ENCODE assay signal across 19 mouse cellular contexts in genomic region chr12:108221712-108222111, GRCm38 (mm10). TPM values are rescaled to one million over a fixed set of nuclear protein-coding genes. Genes with fewer than 3 reads are reported as not detected.
DNase-seq lines count a peak whose midpoint lies in the region; ATAC-seq and TF ChIP-seq lines count a peak whose summit lies in the region.
"Had no signal": no experiment of that assay in that cellular context is flagged by ENCODE, and none has a peak within 500 bp of the region (broad histone marks: within the 10 kb centered on the region; RNA-seq: fewer than 3 reads in every experiment).

No protein-coding gene starts in this region.

- ATAC-seq in heart, embryonic 13.5 days (ENCODE audit: extremely low read depth, insufficient number of reproducible peaks, low FRiP score, low TSS enrichment): no peak
- no peak for ATAC-seq in midbrain, embryonic 13.5 days
- ATAC-seq in midbrain, postnatal 0 days (ENCODE audit: low FRiP score): no peak
- no peak for ATAC-seq in neural tube, embryonic 15.5 days (ENCODE audit: low FRiP score)
- ATAC-seq: CD4-positive, CD25-positive, alpha-beta regulatory T cell, adult 4 months; inflammation-experienced regulatory T-cells, adult 6 months had no signal

- no peak for TF ChIP-seq CTCF in midbrain, postnatal 0 days (IDR thresholded peaks at IDR 0.05)

- peak; percentile 52 for DNase-seq in cerebellum, adult 18-20 months
- DNase-seq in cerebellum, postnatal 36 days: no peak
- DNase-seq in heart, postnatal 14 days: no peak
- no peak for DNase-seq in midbrain, postnatal 0 days (ENCODE audit: low spot score)
- DNase-seq: adrenal gland, postnatal 25 days; gastrocnemius, postnatal 25 days; heart, adult 18-20 months; kidney, adult 18-20 months; liver, embryonic 13.5 days; lung, adult 2 months; thymus, postnatal 14 days had no signal

- intact Hi-C loops in heart, postnatal 14 days (cut with DNase I): loop anchor here (2.0 kb wide), 1 partner anchor 55 kb away; no protein-coding TSS in a partner anchor

- peak overlapping the region; percentile 24; the same call in 1 of the 2 replicates for H3K9ac ChIP-seq in heart, embryonic 13.5 days
- H3K9ac ChIP-seq in midbrain, embryonic 13.5 days (replicated peaks): no peak overlapping the region
- no peak overlapping the region for H3K9ac ChIP-seq in midbrain, postnatal 0 days (replicated peaks; ENCODE audit: low read length, poor library complexity, severe bottlenecking)
- no peak overlapping the region for H3K9ac ChIP-seq in neural tube, embryonic 15.5 days (replicated peaks)
- H3K9ac ChIP-seq: liver, embryonic 13.5 days had no signal

- peaks cover 77% of the 10 kb centered on the region for H3K4me1 ChIP-seq in heart, embryonic 13.5 days
- H3K4me1 ChIP-seq in midbrain, embryonic 13.5 days (replicated peaks): peaks cover 98% of the 10 kb centered on the region
- H3K4me1 ChIP-seq in midbrain, postnatal 0 days (ENCODE audit: insufficient read depth, low read length): peaks cover 7% of the 10 kb centered on the region; the same call in 1 of the 2 replicates
- H3K4me1 ChIP-seq in neural tube, embryonic 15.5 days: peaks cover 96% of the 10 kb centered on the region

- 82% methylated on average over 7 of the region's 7 CpGs for WGBS in heart, embryonic 13.5 days
- 85% methylated on average over 7 of the region's 7 CpGs for WGBS in midbrain, embryonic 13.5 days
- 90% methylated on average over 7 of the region's 7 CpGs for WGBS in midbrain, postnatal 0 days
- 83% methylated on average over 7 of the region's 7 CpGs for WGBS in neural tube, embryonic 15.5 days

- H3K27ac ChIP-seq in heart, embryonic 13.5 days (replicated peaks): no peak overlapping the region
- H3K27ac ChIP-seq in midbrain, embryonic 13.5 days: peak overlapping the region; percentile 80; the same call in 1 of the 2 replicates
- H3K27ac ChIP-seq in midbrain, postnatal 0 days (ENCODE audit: low read depth, low read length): no peak overlapping the region
- H3K27ac ChIP-seq in neural tube, embryonic 15.5 days (replicated peaks): peak overlapping the region; percentile 93
- H3K27ac ChIP-seq: liver, embryonic 13.5 days had no signal

- no peak overlapping the region for H3K4me3 ChIP-seq in heart, embryonic 13.5 days
- H3K4me3 ChIP-seq in midbrain, embryonic 13.5 days (replicated peaks): no peak overlapping the region
- H3K4me3 ChIP-seq in midbrain, postnatal 0 days (ENCODE audit: low read depth, low read length): no peak overlapping the region
- H3K4me3 ChIP-seq in neural tube, embryonic 15.5 days (replicated peaks): no peak overlapping the region
- H3K4me3 ChIP-seq: heart, embryonic 12.5 days; liver, embryonic 13.5 days; megakaryocyte, embryonic 14.5 days had no signal

- no peaks in the 10 kb centered on the region for H3K9me3 ChIP-seq in heart, embryonic 13.5 days
- no peaks in the 10 kb centered on the region for H3K9me3 ChIP-seq in midbrain, embryonic 13.5 days
- H3K9me3 ChIP-seq in midbrain, postnatal 0 days (ENCODE audit: low read length): no peaks in the 10 kb centered on the region
- no peaks in the 10 kb centered on the region for H3K9me3 ChIP-seq in neural tube, embryonic 15.5 days (replicated peaks)
- H3K9me3 ChIP-seq: heart, embryonic 12.5 days; liver, embryonic 13.5 days; megakaryocyte, embryonic 14.5 days had no signal

- no peaks in the 10 kb centered on the region for H3K27me3 ChIP-seq in heart, embryonic 13.5 days (replicated peaks)
- H3K27me3 ChIP-seq in midbrain, embryonic 13.5 days: no peaks in the 10 kb centered on the region
- H3K27me3 ChIP-seq in midbrain, postnatal 0 days (ENCODE audit: insufficient read depth, low read length): no peaks in the 10 kb centered on the region
- no peaks in the 10 kb centered on the region for H3K27me3 ChIP-seq in neural tube, embryonic 15.5 days (replicated peaks)
- H3K27me3 ChIP-seq: heart, embryonic 12.5 days; liver, embryonic 13.5 days had no signal

- H3K4me2 ChIP-seq in heart, embryonic 13.5 days: no peak overlapping the region
- H3K4me2 ChIP-seq in midbrain, embryonic 13.5 days (replicated peaks): no peak overlapping the region
- no peak overlapping the region for H3K4me2 ChIP-seq in midbrain, postnatal 0 days (ENCODE audit: low read depth, low read length, poor library complexity, severe bottlenecking)
- H3K4me2 ChIP-seq in neural tube, embryonic 15.5 days: no peak overlapping the region
- H3K4me2 ChIP-seq: heart, embryonic 12.5 days; liver, embryonic 13.5 days had no signal

- H3K36me3 ChIP-seq in heart, embryonic 13.5 days: no peaks in the 10 kb centered on the region
- H3K36me3 ChIP-seq in midbrain, embryonic 13.5 days: no peaks in the 10 kb centered on the region
- no peaks in the 10 kb centered on the region for H3K36me3 ChIP-seq in midbrain, postnatal 0 days (ENCODE audit: insufficient read depth, low read length)
- H3K36me3 ChIP-seq in neural tube, embryonic 15.5 days: no peaks in the 10 kb centered on the region
- H3K36me3 ChIP-seq: heart, embryonic 12.5 days; liver, embryonic 13.5 days had no signal

RNA-seq across cellular contexts. Expression of gene Ccnk, which starts 42.3 kb away (rescaled TPM):
- 2.2 and 2.8 TPM in 2 replicates for polyA plus RNA-seq in heart, embryonic 13.5 days (2015; fragmentation: Nextera tagmentation; extraction: Ambion mirVana)
- 10 to 100 TPM; 27.6 to 28.0 TPM for total RNA-seq in heart, postnatal 14 days (2021)
- polyA plus RNA-seq in midbrain, embryonic 13.5 days (2015; fragmentation: Nextera tagmentation; extraction: Ambion mirVana): 4.4 and 4.7 TPM in 2 replicates
- 12.1 and 27.6 TPM in 2 replicates for total RNA-seq in midbrain, postnatal 0 days (2014; rRNA removed)
- polyA plus RNA-seq in midbrain, postnatal 0 days (2015; fragmentation: Nextera tagmentation; extraction: Ambion mirVana): 2.1 and 2.2 TPM in 2 replicates
- 2.4 and 2.7 TPM in 2 replicates for polyA plus RNA-seq in neural tube, embryonic 15.5 days (2015; fragmentation: Nextera tagmentation; extraction: Ambion mirVana)

RNA-seq across cellular contexts. Expression of gene Setd3, which starts 42.6 kb away (rescaled TPM):
- 63.0 and 65.7 TPM in 2 replicates for polyA plus RNA-seq in heart, embryonic 13.5 days (2015; fragmentation: Nextera tagmentation; extraction: Ambion mirVana)
- total RNA-seq in heart, postnatal 14 days (2021): 10 to 100 TPM; 75.6 to 78.4 TPM
- 93.6 and 96.6 TPM in 2 replicates for polyA plus RNA-seq in midbrain, embryonic 13.5 days (2015; fragmentation: Nextera tagmentation; extraction: Ambion mirVana)
- total RNA-seq in midbrain, postnatal 0 days (2014; rRNA removed): 74.6 and 95.5 TPM in 2 replicates
- polyA plus RNA-seq in midbrain, postnatal 0 days (2015; fragmentation: Nextera tagmentation; extraction: Ambion mirVana): 88.1 and 91.2 TPM in 2 replicates
- polyA plus RNA-seq in neural tube, embryonic 15.5 days (2015; fragmentation: Nextera tagmentation; extraction: Ambion mirVana): 97.5 and 98.3 TPM in 2 replicates

RNA-seq across cellular contexts. Expression of gene Ccdc85c, which starts 53.5 kb away (rescaled TPM):
- 4.9 and 5.8 TPM in 2 replicates for polyA plus RNA-seq in heart, embryonic 13.5 days (2015; fragmentation: Nextera tagmentation; extraction: Ambion mirVana)
- 10 to 100 TPM; 33.2 to 35.2 TPM for total RNA-seq in heart, postnatal 14 days (2021)
- 19.5 and 21.5 TPM in 2 replicates for polyA plus RNA-seq in midbrain, embryonic 13.5 days (2015; fragmentation: Nextera tagmentation; extraction: Ambion mirVana)
- total RNA-seq in midbrain, postnatal 0 days (2014; rRNA removed): 69.1 and 89.6 TPM in 2 replicates
- polyA plus RNA-seq in midbrain, postnatal 0 days (2015; fragmentation: Nextera tagmentation; extraction: Ambion mirVana): 16.6 and 19.9 TPM in 2 replicates
- polyA plus RNA-seq in neural tube, embryonic 15.5 days (2015; fragmentation: Nextera tagmentation; extraction: Ambion mirVana): 10.5 and 11.9 TPM in 2 replicates
- total RNA-seq: monocyte, adult 5-6 weeks had no signal

Comparison
In these comparisons a context has a peak if more than half of its experiments do, and no peak if none do; other contexts are left out.
1. DNase-seq: peak in cerebellum, adult 18-20 months (2 of 2); none in cerebellum, postnatal 36 days (0 of 2), heart, postnatal 14 days (0 of 2) and midbrain, postnatal 0 days (single experiment).
2. H3K27ac ChIP-seq: peak in midbrain, embryonic 13.5 days (single experiment) and neural tube, embryonic 15.5 days (single experiment); none in heart, embryonic 13.5 days (single experiment) and midbrain, postnatal 0 days (single experiment).